Mouse (Mus musculus): ENCODE results near the gene Irs2. TPM values are rescaled to one million over a fixed set of nuclear protein-coding genes. Genes with fewer than 3 reads are reported as not detected.
A peak's percentile ranks its signal among the peaks of the same experiment; 100 is the strongest.

The Irs2 gene
- 2.3 and 2.9 TPM in 2 replicates for polyA plus RNA-seq (2015; fragmentation: Nextera tagmentation; extraction: Ambion mirVana)

DNA sequence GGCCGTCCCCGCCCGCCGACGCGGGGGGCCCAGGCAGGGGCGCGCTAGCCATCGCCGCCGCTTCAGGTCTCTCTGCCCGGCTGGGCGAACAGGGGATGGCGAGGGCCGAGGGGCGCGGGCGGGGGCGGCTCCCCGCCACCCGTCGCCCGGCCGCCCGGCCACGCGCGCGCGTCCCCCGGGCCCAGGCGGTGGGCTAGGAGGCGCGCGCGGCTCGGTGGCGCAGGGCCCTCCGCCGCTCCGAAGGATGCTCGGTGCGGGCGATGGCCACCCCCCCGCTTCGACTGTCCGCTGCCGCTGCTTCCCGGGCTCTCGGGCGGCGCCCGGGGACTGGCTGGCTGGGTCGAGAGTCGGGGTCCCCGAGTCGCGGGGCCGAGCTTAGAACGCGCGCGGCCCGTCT, at the start of gene Irs2:
Gene Irs2, minus strand, starts transcription at position 80 of the 397 bp plus-strand sequence.
- peaks cover 40% of the 10 kb centered on the region for H3K4me1 ChIP-seq (ENCODE audit: control insufficient read depth, insufficient read depth, low read length)

DNA sequence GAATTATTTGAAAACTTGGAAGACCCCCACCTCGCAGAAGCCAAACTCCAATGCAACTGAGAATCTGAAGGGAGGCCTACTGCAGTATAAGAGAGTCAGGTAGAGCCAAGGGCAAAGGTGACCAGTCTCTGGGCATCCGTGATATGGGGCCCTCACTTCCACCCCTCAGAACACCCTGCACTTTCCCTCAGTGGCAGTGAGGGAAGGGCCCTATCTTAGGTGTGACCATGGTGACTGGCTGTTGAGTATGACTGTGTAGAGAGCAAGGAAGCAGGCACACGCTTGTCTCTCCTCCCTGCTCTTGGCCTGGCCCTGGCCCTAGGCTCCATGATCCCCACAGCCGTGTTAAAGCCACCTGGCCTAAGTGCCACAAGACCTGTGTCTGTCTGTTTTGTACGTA, 48.4 kb upstream of the Irs2 start:
- no peak overlapping the region for H3K27ac ChIP-seq (ENCODE audit: low read length)
- 90% methylated on average over 5 of the region's 5 CpGs for WGBS
- H3K4me3 ChIP-seq (ENCODE audit: low read length) = no peak overlapping the region
- H3K27me3 ChIP-seq (ENCODE audit: control insufficient read depth, insufficient read depth, low read length) = no peaks in the 10 kb centered on the region
- no peaks in the 10 kb centered on the region; the same call in 1 of the 2 replicates for H3K4me1 ChIP-seq (ENCODE audit: control insufficient read depth, insufficient read depth, low read length)
- no peak overlapping the region for H3K4me2 ChIP-seq (ENCODE audit: low read depth, low read length)
- no peak overlapping the region for H3K9ac ChIP-seq (ENCODE audit: low read length)
- ATAC-seq (replicated peaks; ENCODE audit: extremely low read depth, insufficient read depth, low FRiP score) = no peak
- H3K9me3 ChIP-seq (replicated peaks; ENCODE audit: control insufficient read depth, low read length) = no peaks in the 10 kb centered on the region
- H3K36me3 ChIP-seq (ENCODE audit: control insufficient read depth, insufficient read depth) = no peaks in the 10 kb centered on the region

More for the DNA sequence above, at the start of gene Irs2:
- peak within 1 kb of the TSS; percentile 80 for H3K4me3 ChIP-seq (ENCODE audit: low read length)
- H3K36me3 ChIP-seq (ENCODE audit: control insufficient read depth, insufficient read depth) = no peaks in the 10 kb centered on the region
- H3K9me3 ChIP-seq (replicated peaks; ENCODE audit: control insufficient read depth, low read length) = no peaks in the 10 kb centered on the region
- peak; percentile 2; the same call in 1 of the 2 replicates for ATAC-seq (replicated peaks; ENCODE audit: extremely low read depth, insufficient read depth, low FRiP score)
- peak within 1 kb of the TSS; percentile 96 for H3K9ac ChIP-seq (ENCODE audit: low read length)
- no peaks in the 10 kb centered on the region for H3K27me3 ChIP-seq (ENCODE audit: control insufficient read depth, insufficient read depth, low read length)
- H3K27ac ChIP-seq (ENCODE audit: low read length) = peak within 1 kb of the TSS; percentile 99
- peak within 1 kb of the TSS; percentile 89 for H3K4me2 ChIP-seq (ENCODE audit: low read depth, low read length)
- WGBS = under 1% methylated on average over 50 of the region's 64 CpGs

DNA sequence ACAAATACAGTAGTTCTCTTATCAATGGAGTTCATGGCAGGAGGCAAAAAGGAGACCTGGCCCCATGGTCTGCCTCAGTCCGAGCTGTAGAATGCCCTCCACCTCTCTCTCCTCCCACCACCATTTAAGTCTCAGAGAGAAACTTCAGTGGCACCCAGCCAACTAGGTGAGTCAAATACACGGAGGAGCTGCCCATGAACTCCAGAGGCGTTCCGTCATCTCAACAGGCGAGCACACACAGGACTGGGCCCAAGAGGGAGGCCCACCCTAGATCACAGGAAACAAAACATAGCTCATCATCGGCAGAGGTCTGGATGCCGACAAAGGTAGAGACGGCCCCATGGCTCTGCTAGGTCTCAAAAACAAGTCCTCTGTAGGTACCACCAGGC, 47.9 kb upstream of the Irs2 start:
- H3K27me3 ChIP-seq (ENCODE audit: control insufficient read depth, insufficient read depth, low read length) = no peaks in the 10 kb centered on the region
- no peaks in the 10 kb centered on the region; the same call in 1 of the 2 replicates for H3K4me1 ChIP-seq (ENCODE audit: control insufficient read depth, insufficient read depth, low read length)
- no peaks in the 10 kb centered on the region for H3K36me3 ChIP-seq (ENCODE audit: control insufficient read depth, insufficient read depth)
- H3K4me3 ChIP-seq (ENCODE audit: low read length) = no peak overlapping the region
- H3K4me2 ChIP-seq (ENCODE audit: low read depth, low read length) = no peak overlapping the region
- no peak overlapping the region for H3K27ac ChIP-seq (ENCODE audit: low read length)
- H3K9me3 ChIP-seq (replicated peaks; ENCODE audit: control insufficient read depth, low read length) = no peaks in the 10 kb centered on the region
- ATAC-seq (replicated peaks; ENCODE audit: extremely low read depth, insufficient read depth, low FRiP score) = 0 out of 2 replicates have a peak, but pooled peaks have one; percentile 23
- 79% methylated on average over 8 of the region's 8 CpGs for WGBS
- H3K9ac ChIP-seq (ENCODE audit: low read length) = no peak overlapping the region

DNA sequence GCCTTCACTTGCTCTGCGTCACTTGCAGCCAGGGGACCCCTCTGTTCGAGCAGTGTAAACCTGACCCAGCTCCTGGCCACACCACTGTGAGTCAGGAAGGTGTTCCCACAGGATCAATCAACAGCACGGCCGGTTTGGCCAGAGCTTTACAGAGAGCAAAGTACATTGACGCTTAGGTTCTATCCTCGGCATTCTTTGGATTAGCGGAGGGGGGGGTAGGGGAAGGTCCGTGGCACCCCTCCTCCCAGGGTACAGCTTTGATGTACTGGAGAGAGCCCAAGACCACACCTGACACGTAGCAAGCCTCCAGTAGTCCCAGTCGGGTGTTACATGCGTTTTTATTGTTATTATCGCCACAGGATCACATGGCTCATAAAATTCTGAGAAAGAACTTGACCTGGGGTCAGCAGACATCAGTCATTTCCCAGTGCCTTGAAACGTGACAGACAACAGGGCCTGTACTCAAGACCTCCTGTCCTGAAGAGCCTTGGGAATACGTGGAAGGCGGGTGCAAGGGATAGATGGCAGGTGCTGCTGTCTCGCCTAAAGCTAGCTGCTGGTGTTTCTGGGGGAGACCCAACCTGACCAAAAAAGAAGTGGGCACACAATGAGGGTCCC, 47.4 kb upstream of the Irs2 start:
- no peak overlapping the region for H3K4me3 ChIP-seq (ENCODE audit: low read length)
- 70% methylated on average over 16 of the region's 16 CpGs for WGBS
- H3K4me1 ChIP-seq (ENCODE audit: control insufficient read depth, insufficient read depth, low read length) = no peaks in the 10 kb centered on the region; the same call in 1 of the 2 replicates
- H3K9ac ChIP-seq (ENCODE audit: low read length) = no peak overlapping the region
- H3K27ac ChIP-seq (ENCODE audit: low read length) = no peak overlapping the region
- no peak overlapping the region for H3K4me2 ChIP-seq (ENCODE audit: low read depth, low read length)
- H3K9me3 ChIP-seq (replicated peaks; ENCODE audit: control insufficient read depth, low read length) = no peaks in the 10 kb centered on the region
- H3K27me3 ChIP-seq (ENCODE audit: control insufficient read depth, insufficient read depth, low read length) = no peaks in the 10 kb centered on the region
- H3K36me3 ChIP-seq (ENCODE audit: control insufficient read depth, insufficient read depth) = no peaks in the 10 kb centered on the region
- ATAC-seq (replicated peaks; ENCODE audit: extremely low read depth, insufficient read depth, low FRiP score) = peak; percentile 14; the same call in 1 of the 2 replicates

DNA sequence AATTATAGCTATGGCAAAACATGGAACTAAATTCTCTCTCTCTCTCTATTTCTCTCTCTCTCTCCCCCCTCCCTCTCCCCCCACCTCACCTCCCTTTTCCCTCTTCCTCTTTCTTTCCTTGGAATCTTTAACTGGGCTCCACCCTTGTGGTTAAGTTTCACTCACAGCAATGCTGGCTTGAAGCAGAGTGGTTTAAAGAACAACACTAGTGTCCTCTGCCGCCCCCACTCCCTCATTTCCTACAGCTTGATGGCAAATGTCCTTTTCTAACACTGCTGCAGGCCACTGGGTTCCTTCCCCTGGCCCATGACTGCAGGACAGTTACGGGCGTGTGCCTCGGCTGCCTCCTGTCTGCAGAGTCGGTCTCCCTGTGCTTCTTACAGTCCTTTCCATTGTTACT, 41.6 kb upstream of the Irs2 start:
- Histone ChIP-seq H3K4me1 (ENCODE audit: control insufficient read depth, insufficient read depth, low read length) (no peaks in the 10 kb centered on the region), H3K36me3 (ENCODE audit: control insufficient read depth, insufficient read depth) (no peaks in the 10 kb centered on the region), H3K4me3 (ENCODE audit: low read length) (no peak overlapping the region), H3K9ac (ENCODE audit: low read length) (no peak overlapping the region), H3K27ac (ENCODE audit: low read length) (no peak overlapping the region), H3K27me3 (ENCODE audit: control insufficient read depth, insufficient read depth, low read length) (no peaks in the 10 kb centered on the region), H3K9me3 (replicated peaks; ENCODE audit: control insufficient read depth, low read length) (no peaks in the 10 kb centered on the region), H3K4me2 (ENCODE audit: low read depth, low read length) (no peak overlapping the region)
- no peak for ATAC-seq (replicated peaks; ENCODE audit: extremely low read depth, insufficient read depth, low FRiP score)
- WGBS = 55% methylated on average over 5 of the region's 5 CpGs

DNA sequence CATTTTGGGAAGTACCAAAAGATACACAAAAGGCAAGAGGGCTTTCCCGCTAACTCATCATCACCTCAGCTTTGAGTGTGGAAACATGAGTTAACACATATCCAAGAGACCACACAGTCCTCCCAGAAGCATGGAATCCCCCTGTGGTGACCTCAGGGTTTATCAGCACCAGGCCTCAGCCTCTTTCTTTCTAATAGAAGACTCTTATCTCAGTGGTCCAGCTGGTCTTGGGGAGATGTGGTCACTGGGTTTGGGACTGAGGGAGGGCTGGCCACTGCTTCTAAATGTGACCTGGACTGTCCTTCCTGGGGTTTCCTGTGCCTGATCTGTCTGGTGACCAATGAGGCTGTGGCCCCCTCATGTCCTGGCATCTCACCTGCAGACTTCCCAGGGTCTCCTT, 39.6 kb upstream of the Irs2 start:
- Histone ChIP-seq H3K9ac (ENCODE audit: low read length) (no peak overlapping the region), H3K36me3 (ENCODE audit: control insufficient read depth, insufficient read depth) (no peaks in the 10 kb centered on the region), H3K9me3 (replicated peaks; ENCODE audit: control insufficient read depth, low read length) (no peaks in the 10 kb centered on the region), H3K4me2 (ENCODE audit: low read depth, low read length) (no peak overlapping the region), H3K4me1 (ENCODE audit: control insufficient read depth, insufficient read depth, low read length) (0 out of 2 replicates have a peak, but pooled peaks cover 1% of the 10 kb centered on the region), H3K27me3 (ENCODE audit: control insufficient read depth, insufficient read depth, low read length) (no peaks in the 10 kb centered on the region), H3K27ac (ENCODE audit: low read length) (no peak overlapping the region), H3K4me3 (ENCODE audit: low read length) (no peak overlapping the region)
- WGBS = 69% methylated on average over 1 of the region's 1 CpGs
- no peak for ATAC-seq (replicated peaks; ENCODE audit: extremely low read depth, insufficient read depth, low FRiP score)

DNA sequence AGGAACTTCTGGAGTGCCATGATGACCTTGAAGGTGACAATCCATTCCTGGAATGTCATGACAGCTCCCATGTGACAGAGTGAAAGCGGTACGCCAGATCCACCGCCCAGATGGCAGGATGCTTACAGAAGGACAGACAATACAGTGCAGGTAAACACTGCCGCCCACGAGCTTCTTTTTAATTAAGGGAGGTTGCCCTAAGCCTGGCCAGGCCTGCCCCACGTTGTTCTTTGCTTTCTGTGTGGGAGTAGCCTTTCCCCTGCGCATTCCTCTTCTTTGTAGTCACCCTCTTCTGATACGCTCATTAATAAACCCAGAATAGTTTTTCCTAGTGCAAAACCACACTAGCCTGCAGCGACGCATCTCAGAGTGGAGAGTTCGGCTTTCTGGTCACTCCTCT, 36.4 kb upstream of the Irs2 start:
- Histone ChIP-seq H3K9ac (ENCODE audit: low read length) (no peak overlapping the region), H3K4me1 (ENCODE audit: control insufficient read depth, insufficient read depth, low read length) (0 out of 2 replicates have a peak, but pooled peaks cover 2% of the 10 kb centered on the region), H3K27me3 (ENCODE audit: control insufficient read depth, insufficient read depth, low read length) (no peaks in the 10 kb centered on the region), H3K27ac (ENCODE audit: low read length) (no peak overlapping the region), H3K36me3 (ENCODE audit: control insufficient read depth, insufficient read depth) (no peaks in the 10 kb centered on the region), H3K9me3 (replicated peaks; ENCODE audit: control insufficient read depth, low read length) (no peaks in the 10 kb centered on the region), H3K4me3 (ENCODE audit: low read length) (no peak overlapping the region), H3K4me2 (ENCODE audit: low read depth, low read length) (no peak overlapping the region)
- 56% methylated on average over 11 of the region's 11 CpGs for WGBS
- no peak for ATAC-seq (replicated peaks; ENCODE audit: extremely low read depth, insufficient read depth, low FRiP score)

DNA sequence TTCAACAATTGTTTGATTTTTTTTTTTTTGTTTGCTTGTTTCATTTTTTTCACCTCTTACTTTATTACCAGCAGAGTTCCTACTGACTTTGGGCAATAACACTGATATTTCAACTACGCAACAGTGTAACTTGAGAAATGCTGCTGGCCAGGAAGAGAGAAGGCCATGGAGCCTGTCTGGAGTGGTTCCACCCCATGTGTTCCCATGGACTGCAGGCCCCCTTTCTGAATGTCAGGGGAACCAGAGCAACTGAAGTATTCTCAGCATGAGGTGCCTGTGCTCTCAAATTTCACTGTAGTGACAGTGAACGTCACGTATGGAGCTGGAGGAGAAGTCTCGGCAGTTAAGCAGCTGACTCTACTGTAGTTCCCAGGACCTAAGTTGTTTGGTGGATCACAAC, 35.3 kb upstream of the Irs2 start:
- no peak overlapping the region for H3K4me3 ChIP-seq (ENCODE audit: low read length)
- H3K27ac ChIP-seq (ENCODE audit: low read length) = no peak overlapping the region
- H3K4me1 ChIP-seq (ENCODE audit: control insufficient read depth, insufficient read depth, low read length) = 0 out of 2 replicates have a peak, but pooled peaks cover 2% of the 10 kb centered on the region
- H3K9me3 ChIP-seq (replicated peaks; ENCODE audit: control insufficient read depth, low read length) = no peaks in the 10 kb centered on the region
- H3K4me2 ChIP-seq (ENCODE audit: low read depth, low read length) = no peak overlapping the region
- no peaks in the 10 kb centered on the region for H3K27me3 ChIP-seq (ENCODE audit: control insufficient read depth, insufficient read depth, low read length)
- no peaks in the 10 kb centered on the region for H3K36me3 ChIP-seq (ENCODE audit: control insufficient read depth, insufficient read depth)
- no peak overlapping the region for H3K9ac ChIP-seq (ENCODE audit: low read length)
- 76% methylated on average over 4 of the region's 4 CpGs for WGBS
- no peak for ATAC-seq (replicated peaks; ENCODE audit: extremely low read depth, insufficient read depth, low FRiP score)

DNA sequence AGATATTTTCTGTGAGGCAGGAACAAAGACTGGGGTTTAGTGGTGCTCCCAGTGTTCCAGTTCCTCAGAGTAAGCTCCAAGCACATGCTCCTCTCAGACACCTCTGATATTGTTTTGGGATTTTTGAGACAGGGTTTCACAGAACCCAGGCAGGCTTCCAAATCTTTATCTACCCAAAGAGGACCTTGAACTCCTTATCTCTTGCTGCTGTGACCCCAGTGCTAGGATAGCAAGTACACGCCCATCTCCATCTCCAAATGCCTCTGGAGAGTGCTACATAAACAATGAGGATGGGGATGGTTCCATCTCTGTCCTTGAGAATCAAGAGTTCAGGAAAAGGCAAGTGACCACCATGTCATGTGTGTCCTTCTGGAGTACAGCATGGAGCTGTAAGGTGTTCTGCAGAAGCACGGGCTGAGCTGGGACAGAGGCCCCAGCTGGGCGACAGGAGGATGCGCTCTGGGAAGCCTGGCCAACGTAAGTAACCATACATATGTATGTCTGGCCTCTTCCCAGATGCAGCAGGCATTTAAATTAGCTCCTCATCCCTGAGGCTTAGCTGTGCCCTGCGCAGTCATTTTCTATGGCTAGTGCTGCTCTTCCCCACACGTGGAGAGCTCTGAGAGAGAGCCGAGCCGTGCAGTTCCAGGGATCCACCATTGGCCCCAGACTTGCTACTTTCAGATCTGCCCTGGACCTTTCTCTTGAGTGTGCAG, 34.8 kb upstream of the Irs2 start:
- Histone ChIP-seq H3K9me3 (replicated peaks; ENCODE audit: control insufficient read depth, low read length) (no peaks in the 10 kb centered on the region), H3K27ac (ENCODE audit: low read length) (no peak overlapping the region), H3K4me1 (ENCODE audit: control insufficient read depth, insufficient read depth, low read length) (0 out of 2 replicates have a peak, but pooled peaks cover 2% of the 10 kb centered on the region), H3K9ac (ENCODE audit: low read length) (no peak overlapping the region), H3K27me3 (ENCODE audit: control insufficient read depth, insufficient read depth, low read length) (no peaks in the 10 kb centered on the region), H3K4me2 (ENCODE audit: low read depth, low read length) (no peak overlapping the region), H3K36me3 (ENCODE audit: control insufficient read depth, insufficient read depth) (no peaks in the 10 kb centered on the region), H3K4me3 (ENCODE audit: low read length) (no peak overlapping the region)
- ATAC-seq (replicated peaks; ENCODE audit: extremely low read depth, insufficient read depth, low FRiP score) = no peak
- 84% methylated on average over 9 of the region's 9 CpGs for WGBS

Data from heart, embryonic 16.5 days (tissue).